Mouse (Mus musculus) testis, postnatal 14 days (tissue): ENCODE measurements at regions not wholly inside any gene's neighbourhood (a gene's known extent, or its start where the extent isn't known, plus 50 kb on each side); places are given as distances from the start of the nearest gene placed in this dataset.

ENCODE experiments used
- DNase-seq: peaks from one replicate; pipeline ENCODE4 v3.0.0; 2021; ENCODE audit warnings: low spot score

GRCm38 (mm10) chr5:91696532-91696931 lies 179.1 kb downstream of the Parm1 start:
- DNase-seq, result no peak

- no peak for DNase-seq
Observed at GRCm38 (mm10) chr5:91695632-91696031, 178.2 kb downstream of the Parm1 start.

DNA sequence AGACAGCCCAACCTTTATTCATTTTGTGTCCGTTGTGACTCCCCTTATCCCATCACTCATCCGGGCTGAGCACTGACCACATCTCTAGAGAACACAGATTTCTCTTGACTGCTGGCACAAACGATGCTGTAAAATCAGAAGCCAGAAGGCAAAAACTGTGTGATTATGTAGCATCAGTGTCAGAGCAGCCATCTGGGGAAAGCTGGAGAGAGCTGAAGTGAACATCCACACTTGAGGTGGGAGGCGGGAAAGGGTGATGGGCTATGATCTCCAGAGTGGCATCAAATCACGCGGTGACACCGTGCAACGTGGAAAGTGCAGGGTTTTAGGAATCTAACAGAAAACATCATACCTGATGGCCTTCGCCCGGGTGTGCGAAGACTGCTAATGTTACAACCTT lies 175.9 kb downstream of the Parm1 start:
- no peak for DNase-seq

DNA sequence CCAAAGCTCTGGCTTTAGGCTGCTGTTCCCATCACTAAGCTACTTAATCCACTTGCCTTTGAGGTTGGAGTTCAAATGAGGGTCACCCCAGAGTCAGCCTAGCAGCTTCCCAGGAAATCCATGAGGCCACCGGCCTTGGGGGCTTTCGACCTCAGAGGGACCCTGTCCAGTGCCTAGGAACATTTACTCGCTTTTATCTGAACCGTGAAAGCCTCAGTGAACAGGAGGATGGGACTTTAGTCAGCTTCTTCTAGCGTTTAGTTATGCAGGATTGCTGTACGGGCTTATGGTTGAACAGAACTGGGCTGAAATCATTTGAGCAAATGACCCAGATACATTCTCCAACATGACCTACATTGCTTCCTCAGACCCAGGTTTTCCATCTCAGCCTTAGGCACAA lies 174.9 kb downstream of the Parm1 start:
- no peak for DNase-seq

DNA sequence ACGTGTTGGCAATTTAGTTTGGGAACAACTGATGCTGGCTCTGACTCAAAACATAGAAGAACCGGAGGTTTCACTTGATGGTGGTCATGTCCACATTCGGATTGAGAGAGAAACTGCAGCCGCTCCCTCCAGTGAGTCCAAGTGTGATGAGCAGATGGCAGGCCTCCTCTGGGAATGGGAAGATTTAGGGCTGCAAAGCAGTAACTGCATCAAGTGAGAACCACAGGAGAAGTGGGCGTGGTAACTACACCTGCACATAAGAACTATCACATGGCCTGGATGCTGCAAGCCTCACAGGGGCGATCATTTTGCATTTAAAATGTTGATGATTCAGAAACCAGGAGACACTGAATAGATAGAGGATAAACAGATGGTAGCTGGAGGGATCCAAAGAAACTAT lies 161.3 kb downstream of the Parm1 start:
- no peak for DNase-seq
